Comparison of ENCODE assay signal across 8 mouse cellular contexts in genomic region chr9:82974962-82975341, GRCm38 (mm10). TPM values are rescaled to one million over a fixed set of nuclear protein-coding genes. Genes with fewer than 3 reads are reported as not detected.
A peak's percentile ranks its signal among the peaks of the same experiment; 100 is the strongest.
DNase-seq lines count a peak whose midpoint lies in the region; ATAC-seq and TF ChIP-seq lines count a peak whose summit lies in the region.

No protein-coding gene starts in this region.

- WGBS in forebrain, embryonic 14.5 days = 2% methylated on average over 34 of the region's 61 CpGs
- WGBS in liver, embryonic 15.5 days (ENCODE audit: insufficient replicate concordance) = 1% methylated on average over 49 of the region's 61 CpGs

- H3K36me3 ChIP-seq in forebrain, embryonic 14.5 days (ENCODE audit: control insufficient read depth, insufficient read depth, low read length) = 0 out of 2 replicates have a peak, but pooled peaks cover 3% of the 10 kb centered on the region
- peaks cover 4% of the 10 kb centered on the region; the same call in 1 of the 2 replicates for H3K36me3 ChIP-seq in liver, embryonic 15.5 days (replicated peaks)

- intact Hi-C loops in gastrocnemius, adult 2 months (cut with DNase I) = loop anchor here (2.0 to 10.0 kb wide), 5 partner anchors 28 to 470 kb away; partner anchors contain the start of gene Lca5

- DNase-seq in gastrocnemius, adult 2 months = no peak
- no peak for DNase-seq in gastrocnemius, adult 18-20 months (ENCODE audit: low spot score)
- DNase-seq in forebrain, embryonic 14.5 days (ENCODE audit: low spot score) = no peak
- DNase-seq in c-Kit-positive CD71-positive TER-119-positive erythroid progenitor cells, embryonic 14.5 days (ENCODE audit: low spot score) = no peak
- DNase-seq in urinary bladder, adult 18-20 months (ENCODE audit: low spot score in 2 of 2) = no peak
- DNase-seq in cerebellum, adult 18-20 months = no peak

- no peaks in the 10 kb centered on the region for H3K27me3 ChIP-seq in forebrain, embryonic 14.5 days (replicated peaks; ENCODE audit: control insufficient read depth, insufficient read depth, low read length)
- no peaks in the 10 kb centered on the region for H3K27me3 ChIP-seq in liver, embryonic 15.5 days

- no peaks in the 10 kb centered on the region for H3K9me3 ChIP-seq in forebrain, embryonic 14.5 days (replicated peaks; ENCODE audit: control insufficient read depth, low read length)
- H3K9me3 ChIP-seq in liver, embryonic 15.5 days (replicated peaks) = no peaks in the 10 kb centered on the region

- peak overlapping the region; percentile 91 for H3K4me2 ChIP-seq in forebrain, embryonic 14.5 days (ENCODE audit: low read length)
- peak overlapping the region; percentile 82 for H3K4me2 ChIP-seq in liver, embryonic 15.5 days

- H3K27ac ChIP-seq in gastrocnemius, adult 2 months = peak overlapping the region; percentile 99
- peak overlapping the region; percentile 100 for H3K27ac ChIP-seq in forebrain, embryonic 14.5 days (ENCODE audit: low read depth, low read length)
- H3K27ac ChIP-seq in liver, embryonic 15.5 days (replicated peaks) = peak overlapping the region; percentile 98

- peak overlapping the region; percentile 95 for H3K4me3 ChIP-seq in gastrocnemius, adult 2 months
- H3K4me3 ChIP-seq in forebrain, embryonic 14.5 days (ENCODE audit: low read depth, low read length) = peak overlapping the region; percentile 92
- H3K4me3 ChIP-seq in liver, embryonic 15.5 days (replicated peaks) = peak overlapping the region; percentile 96

- H3K9ac ChIP-seq in forebrain, embryonic 14.5 days (ENCODE audit: low read length) = peak overlapping the region; percentile 99
- H3K9ac ChIP-seq in liver, embryonic 15.5 days = peak overlapping the region; percentile 96

- TF ChIP-seq CTCF in gastrocnemius, adult 2 months (IDR thresholded peaks at IDR 0.05) = no peak

- peak; percentile 27 for ATAC-seq in CD4-positive, CD25-positive, alpha-beta regulatory T cell, adult 4 months
- peak; percentile 24 for ATAC-seq in forebrain, embryonic 14.5 days
- ATAC-seq in liver, embryonic 15.5 days (ENCODE audit: insufficient read depth) = peak; percentile 52

- H3K4me1 ChIP-seq in forebrain, embryonic 14.5 days (ENCODE audit: control insufficient read depth, insufficient read depth, low read length) = peaks cover 11% of the 10 kb centered on the region
- peaks cover 17% of the 10 kb centered on the region for H3K4me1 ChIP-seq in liver, embryonic 15.5 days (replicated peaks)

RNA-seq across cellular contexts. Expression of gene Phip, which starts 0.4 kb away (rescaled TPM):
- total RNA-seq in gastrocnemius, adult 2 months (2021) = 10 to 100 TPM; 30.2 to 32.7 TPM
- 10 to 100 TPM; 21.4 to 25.7 TPM for total RNA-seq in gastrocnemius, adult 18-20 months (2021)
- polyA plus RNA-seq in CD4-positive, CD25-positive, alpha-beta regulatory T cell, adult 4 months (2017; shearing (Covaris generic)) = 100 to 1,000 TPM in 1 of 2 experiments, 10 to 100 TPM in 1; 86.7 to 104 TPM
- 81.2 and 108 TPM in 2 replicates for polyA plus RNA-seq in forebrain, embryonic 14.5 days (2014; fragmentation: Nextera tagmentation; extraction: Ambion mirVana)
- 20.6 and 22.6 TPM in 2 replicates for polyA plus RNA-seq in liver, embryonic 15.5 days (2015; fragmentation: Nextera tagmentation; extraction: Ambion mirVana)
